In genomic region chr13:21040589-21041199, GRCm38 (mm10) we compare ENCODE assay signal across 29 mouse cellular contexts. TPM values are rescaled to one million over a fixed set of nuclear protein-coding genes. Genes with fewer than 3 reads are reported as not detected.
"Had no signal": no experiment of that assay in that cellular context is flagged by ENCODE, and none has a peak within 500 bp of the region (broad histone marks: within the 10 kb centered on the region; RNA-seq: fewer than 3 reads in every experiment).

No protein-coding gene starts in this region.

- H3K27ac ChIP-seq: kidney, postnatal 0 days; layer of hippocampus, adult 2 months; limb, embryonic 10.5 days; limb, embryonic 13.5 days; liver, embryonic 12.5 days; liver, embryonic 15.5 days; lung, embryonic 15.5 days; midbrain, embryonic 12.5 days; midbrain, embryonic 15.5 days; stomach, postnatal 0 days had no signal

- H3K4me3 ChIP-seq: layer of hippocampus, adult 2 months; limb, embryonic 10.5 days; limb, embryonic 13.5 days; liver, embryonic 12.5 days; liver, embryonic 15.5 days; lung, embryonic 15.5 days; megakaryocyte, embryonic 14.5 days; midbrain, embryonic 12.5 days; midbrain, embryonic 15.5 days had no signal

- H3K9ac ChIP-seq: limb, embryonic 13.5 days; liver, embryonic 12.5 days; liver, embryonic 15.5 days; lung, embryonic 15.5 days; midbrain, embryonic 12.5 days; midbrain, embryonic 15.5 days had no signal

- H3K27me3 ChIP-seq: limb, embryonic 13.5 days; liver, embryonic 12.5 days; liver, embryonic 15.5 days; lung, embryonic 15.5 days; megakaryocyte, embryonic 14.5 days; midbrain, embryonic 12.5 days; midbrain, embryonic 15.5 days had no signal

- H3K36me3 ChIP-seq: limb, embryonic 10.5 days; limb, embryonic 13.5 days; liver, embryonic 12.5 days; liver, embryonic 15.5 days; lung, embryonic 15.5 days; midbrain, embryonic 12.5 days; midbrain, embryonic 15.5 days had no signal

- H3K4me1 ChIP-seq: limb, embryonic 13.5 days; liver, embryonic 12.5 days; liver, embryonic 15.5 days; lung, embryonic 15.5 days; megakaryocyte, embryonic 14.5 days; midbrain, embryonic 12.5 days; midbrain, embryonic 15.5 days had no signal

- DNase-seq: kidney, adult 2 months; kidney, postnatal 25 days; layer of hippocampus, adult 9-11 months; liver; lung, adult 18-20 months; lung, postnatal 10 days; lung, postnatal 36 days; right cerebral cortex, postnatal 14 days; right cerebral cortex, postnatal 4 days; thymus, adult 2 months; thymus, postnatal 14 days; thymus, postnatal 4 days had no signal

- H3K4me2 ChIP-seq: limb, embryonic 13.5 days; liver, embryonic 12.5 days; liver, embryonic 15.5 days; lung, embryonic 15.5 days; midbrain, embryonic 12.5 days; midbrain, embryonic 15.5 days had no signal

- ATAC-seq: liver, embryonic 12.5 days; midbrain, embryonic 15.5 days had no signal

- H3K9me3 ChIP-seq: limb, embryonic 10.5 days; limb, embryonic 13.5 days; liver, embryonic 12.5 days; liver, embryonic 15.5 days; lung, embryonic 15.5 days; megakaryocyte, embryonic 14.5 days; midbrain, embryonic 12.5 days; midbrain, embryonic 15.5 days had no signal

RNA-seq across cellular contexts. Expression of gene Olfr1370, which starts 34.1 kb away (rescaled TPM):
- total RNA-seq: layer of hippocampus, adult 2 months; layer of hippocampus, postnatal 25 days; left cerebral cortex, adult 18-20 months; left cerebral cortex, postnatal 25 days had no signal
- polyA plus RNA-seq: kidney, adult 2 months; kidney, embryonic 14.5 days; kidney, postnatal 0 days; large intestine, adult 2 months; limb, embryonic 10.5 days; limb, embryonic 13.5 days; liver, embryonic 12.5 days; liver, embryonic 15.5 days; lung, embryonic 15.5 days; midbrain, embryonic 12.5 days; midbrain, embryonic 15.5 days; stomach, embryonic 14.5 days; stomach, postnatal 0 days had no signal
